Mouse (Mus musculus) spleen, postnatal 4 days (tissue): Measurements from ENCODE around the gene Zfyve28.

Source experiments
- DNase-seq, 2 experiments: peaks; one replicate each; pipeline ENCODE4 v3.0.0; 2022; ENCODE audit warnings: low spot score in 2 of 2

The Zfyve28 gene

DNA sequence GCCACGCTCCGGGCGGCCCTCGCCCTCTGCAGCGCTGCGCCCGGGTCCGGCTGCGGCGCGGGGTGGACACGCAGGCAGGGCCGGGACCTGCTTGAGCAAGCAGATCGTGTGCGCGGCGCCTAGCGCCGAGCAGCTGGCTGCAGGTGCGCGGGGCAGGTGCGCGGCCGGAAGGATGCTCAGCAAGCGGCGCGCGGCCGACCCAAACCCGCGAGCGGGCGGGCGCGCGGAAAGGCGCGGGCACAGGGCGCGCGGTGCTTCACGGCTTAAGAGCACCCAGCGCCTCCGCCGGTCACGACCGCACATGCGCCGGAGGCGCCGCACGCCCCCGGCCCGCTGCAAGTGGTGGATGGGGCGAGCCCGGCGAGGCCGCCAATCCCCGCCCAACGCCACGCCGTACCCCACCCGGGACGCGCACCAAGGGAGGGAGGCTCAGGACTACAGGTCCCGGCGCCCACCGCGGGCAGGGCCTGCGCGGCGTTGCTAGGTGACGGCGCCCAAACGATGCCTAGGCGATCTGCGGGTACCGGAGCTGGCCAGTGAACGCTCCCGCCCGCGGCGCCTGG lies at the start of gene Zfyve28, which contains the start of gene Cfap99:
Gene Zfyve28 (minus strand): TSS at position 296 of the 563 bp plus-strand sequence.
Gene Cfap99 (plus strand): TSS at position 447 of the 563 bp plus-strand sequence.
- DNase-seq, result peak; percentile 21 to 67

DNA sequence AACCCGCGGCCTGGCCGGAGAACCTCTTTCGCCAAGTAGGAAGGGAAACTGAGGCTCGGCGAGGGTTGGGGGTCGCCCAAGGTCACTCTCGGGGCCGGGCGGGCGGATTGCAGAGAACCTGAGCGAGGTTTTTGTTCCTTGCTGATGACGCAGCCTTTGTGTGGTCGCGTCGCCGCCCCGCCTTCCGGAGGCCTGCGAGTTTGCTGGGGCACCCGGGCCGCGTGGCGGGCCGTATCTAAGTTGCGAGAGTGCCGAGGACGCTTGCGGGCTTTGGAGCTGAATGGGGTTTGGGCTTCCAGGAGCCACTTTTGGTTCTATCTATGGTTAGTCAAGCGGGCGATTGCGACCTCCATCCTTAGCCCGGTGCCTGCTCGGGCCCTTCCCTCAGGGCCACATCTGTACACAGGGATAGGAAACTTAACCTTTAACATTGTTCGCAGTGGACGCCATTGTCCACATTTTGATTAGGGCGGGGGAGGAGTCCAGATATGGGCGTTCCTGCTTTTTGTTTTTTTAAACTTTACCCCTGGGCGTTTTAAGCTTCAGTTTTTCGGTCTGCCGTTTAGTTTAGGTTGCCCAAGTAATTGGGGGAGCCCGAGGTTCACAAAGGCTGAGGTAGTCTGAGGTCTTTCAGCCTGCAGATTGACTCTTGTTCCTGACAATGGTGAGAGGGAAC lies 48.7 kb upstream of the Zfyve28 start:
- peak; percentile 73 to 85 for DNase-seq

DNA sequence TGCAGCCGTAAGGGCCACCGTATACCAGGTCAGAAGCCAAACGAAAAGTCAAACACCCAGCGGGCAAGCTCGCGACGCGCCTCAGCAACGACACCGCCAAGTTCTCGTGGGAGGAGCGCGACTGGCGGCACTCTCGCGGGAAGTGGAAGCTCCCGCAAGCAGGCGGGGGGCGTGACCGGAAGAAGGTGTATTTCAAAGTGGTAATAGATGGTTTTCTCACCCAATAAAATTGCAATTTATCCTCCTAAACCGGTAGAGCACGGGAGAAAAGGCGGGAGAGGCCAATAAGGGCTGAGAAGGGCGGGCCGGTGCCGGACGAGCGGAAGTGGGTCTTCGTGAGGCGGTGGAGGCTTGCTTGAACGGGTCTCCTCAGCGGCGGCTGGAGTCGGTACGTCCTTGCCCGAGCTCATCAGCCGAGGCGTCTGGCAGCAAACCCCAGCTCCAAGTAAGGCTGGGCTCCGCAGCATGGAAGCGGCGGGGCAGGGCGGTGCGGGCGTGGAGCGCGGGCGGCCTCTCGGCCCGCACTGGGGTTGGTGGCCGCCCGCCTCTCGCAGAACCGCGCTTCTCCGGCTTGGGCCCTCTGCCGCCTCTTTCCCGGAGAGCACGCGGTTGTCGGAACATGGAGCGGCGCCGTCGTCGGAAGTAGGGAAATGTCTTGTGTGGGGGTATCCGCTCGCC lies 48.0 kb upstream of the Zfyve28 start, which contains the start of gene Rnf4:
Gene Rnf4 (plus strand): TSS at position 193 of the 678 bp plus-strand sequence.
- DNase-seq, result peak; percentile 98 to 99

DNA sequence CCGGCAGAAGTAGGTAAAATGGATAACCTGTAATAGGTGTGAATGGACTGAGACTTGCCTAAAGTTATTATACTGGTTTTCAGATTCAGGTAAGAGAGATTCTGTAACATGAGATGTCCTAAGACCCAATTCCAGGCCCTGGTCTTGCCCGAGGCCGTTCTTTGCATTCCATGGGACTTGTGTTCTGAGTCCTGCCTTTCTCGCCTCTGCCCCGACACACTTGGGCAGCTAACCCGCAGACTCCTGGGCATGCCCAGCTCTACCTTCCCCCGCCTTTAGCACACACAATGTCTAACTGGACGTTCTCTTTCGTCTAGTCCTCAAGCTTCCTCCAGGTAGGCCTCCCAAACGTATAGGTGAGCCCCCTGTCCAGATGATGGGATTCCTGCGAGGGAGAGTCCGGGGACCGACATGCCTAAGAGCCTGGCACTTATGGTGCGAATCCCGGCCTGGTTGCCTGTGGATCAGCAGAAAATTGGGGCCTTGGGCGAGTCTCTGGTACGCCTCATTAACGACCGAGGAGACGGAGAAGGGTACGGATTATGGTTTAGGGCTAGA lies 47.4 kb upstream of the Zfyve28 start:
- no peak for DNase-seq

DNA sequence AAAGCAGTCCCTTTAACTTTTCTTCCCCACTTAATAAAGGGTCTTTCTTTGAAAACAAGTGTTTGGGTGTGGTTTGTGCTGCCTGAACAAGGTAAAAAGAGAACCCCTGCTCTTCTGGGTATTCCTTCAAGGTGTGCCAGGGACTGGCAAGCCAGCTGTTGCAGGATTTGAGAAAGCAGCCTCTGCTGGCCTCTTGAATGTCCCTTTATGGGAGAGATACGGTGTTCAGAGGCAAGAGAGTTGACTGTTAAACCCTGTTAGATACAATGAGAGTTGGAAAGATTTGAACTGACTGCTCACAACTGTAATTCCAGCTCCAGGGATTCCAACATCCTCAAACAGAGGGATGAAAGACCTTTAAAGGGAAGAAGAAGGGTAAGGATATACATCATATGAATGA lies 45.8 kb upstream of the Zfyve28 start:
- no peak for DNase-seq

DNA sequence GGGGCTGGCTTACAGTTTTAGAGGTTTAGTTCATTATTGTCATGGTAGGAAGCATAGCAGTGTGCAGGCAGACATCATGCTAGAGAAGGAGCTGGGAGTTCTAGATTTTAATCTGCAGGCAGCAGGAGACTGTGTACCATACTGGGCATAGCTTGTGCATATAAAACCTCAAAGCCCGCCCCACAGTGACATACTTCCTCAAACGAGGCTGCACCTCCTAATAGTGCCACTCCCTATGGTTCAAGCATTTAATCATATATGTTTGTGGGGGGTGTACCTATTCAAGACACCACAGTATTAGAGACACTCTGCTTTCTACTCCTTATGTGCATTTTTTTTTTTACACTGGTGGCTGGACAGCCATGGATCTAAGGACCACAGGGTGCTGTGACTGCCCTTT lies 41.9 kb upstream of the Zfyve28 start:
- no peak for DNase-seq

DNA sequence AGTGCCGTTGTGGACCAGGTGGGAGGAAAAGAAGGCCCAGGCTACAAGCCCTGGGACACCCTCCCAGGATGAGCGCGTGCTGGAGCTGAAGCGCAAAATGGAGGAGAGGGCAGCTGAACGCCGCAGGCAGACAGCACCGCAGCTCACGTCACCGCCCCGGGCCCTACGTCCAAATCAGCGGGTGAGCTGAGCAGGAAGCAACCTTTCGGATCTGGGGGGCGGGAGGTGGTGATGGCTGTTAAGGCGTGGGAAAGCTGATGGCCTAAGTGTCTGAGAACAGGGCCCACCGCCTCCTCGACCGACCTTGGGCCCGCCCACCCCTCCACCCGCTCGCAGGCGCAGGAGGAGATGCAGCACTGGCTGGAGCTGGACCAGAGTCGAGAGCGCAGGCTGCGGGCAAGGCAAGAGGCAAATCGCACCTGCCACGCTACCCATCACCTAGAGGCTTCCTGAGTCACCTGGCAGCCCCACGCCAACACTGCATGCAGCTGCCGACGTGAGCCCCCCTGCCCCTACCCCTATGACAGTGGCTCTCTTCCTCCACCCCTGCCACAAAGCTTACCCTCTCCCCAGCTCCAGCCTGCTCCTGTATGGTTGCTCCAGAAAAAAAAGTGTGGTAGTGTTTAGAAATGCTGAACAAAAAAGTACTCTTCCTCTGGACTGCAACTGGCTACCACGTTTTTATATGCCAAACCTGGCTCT lies 38.8 kb upstream of the Zfyve28 start:
- no peak for DNase-seq

DNA sequence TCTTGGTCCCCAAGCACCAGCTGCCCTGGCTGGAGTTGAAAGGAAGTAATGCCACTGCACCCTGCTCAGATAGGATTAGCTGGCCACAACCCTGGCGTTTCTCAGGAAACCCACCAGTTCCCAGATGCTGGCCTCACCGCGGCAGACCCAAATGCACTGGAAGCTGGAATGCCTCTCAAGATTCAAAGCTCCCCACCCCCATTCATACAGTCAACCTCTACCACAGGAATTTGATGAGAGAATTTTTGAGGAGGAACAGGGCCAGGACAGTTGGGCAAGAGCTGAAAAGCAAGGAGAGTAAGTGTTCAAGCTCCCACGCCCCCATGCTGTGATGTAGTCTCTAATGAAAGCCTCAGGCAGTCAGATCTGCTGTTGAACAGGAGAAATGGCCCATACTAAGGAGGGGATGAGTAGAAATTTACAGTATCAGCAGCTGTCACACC lies 38.0 kb upstream of the Zfyve28 start:
- DNase-seq, result no peak

DNA sequence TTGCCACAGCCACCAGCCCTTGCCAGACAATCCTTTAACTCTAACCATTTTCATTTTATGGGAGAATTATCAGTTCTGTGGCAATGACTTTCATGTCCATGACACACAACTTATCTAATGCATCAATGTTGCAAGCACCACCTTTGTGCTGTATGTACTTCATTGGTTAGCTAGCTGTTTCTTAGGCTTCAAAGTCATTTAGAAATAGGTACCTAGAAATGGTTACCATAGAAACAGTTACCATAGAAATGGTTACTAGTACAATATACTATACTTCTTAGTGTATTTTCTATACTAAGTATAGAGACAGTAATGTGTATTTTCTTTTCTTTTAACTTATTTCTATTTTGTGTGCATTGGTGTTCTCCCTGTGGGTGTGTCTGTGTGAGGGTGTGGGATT lies 37.0 kb upstream of the Zfyve28 start:
- DNase-seq, result no peak

DNA sequence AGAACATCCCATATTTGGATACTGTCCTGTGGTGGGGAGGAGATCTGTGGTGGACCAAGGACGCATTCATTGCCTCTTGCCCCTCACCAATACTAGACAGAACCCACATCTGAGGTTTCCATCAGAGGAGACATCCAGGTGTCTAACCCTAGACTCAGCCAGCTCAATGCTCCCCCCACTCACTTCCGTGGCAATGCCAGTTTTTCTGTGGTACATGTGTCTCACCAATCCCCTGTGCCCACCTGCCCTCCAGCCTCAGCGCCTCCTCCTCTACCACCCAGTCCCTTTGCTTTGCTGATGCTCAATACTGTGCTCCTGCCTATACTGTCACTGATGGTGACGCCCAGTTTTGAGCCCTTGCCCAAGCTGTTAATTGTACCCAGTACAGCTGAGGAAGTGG lies 33.0 kb upstream of the Zfyve28 start:
- no peak for DNase-seq

DNA sequence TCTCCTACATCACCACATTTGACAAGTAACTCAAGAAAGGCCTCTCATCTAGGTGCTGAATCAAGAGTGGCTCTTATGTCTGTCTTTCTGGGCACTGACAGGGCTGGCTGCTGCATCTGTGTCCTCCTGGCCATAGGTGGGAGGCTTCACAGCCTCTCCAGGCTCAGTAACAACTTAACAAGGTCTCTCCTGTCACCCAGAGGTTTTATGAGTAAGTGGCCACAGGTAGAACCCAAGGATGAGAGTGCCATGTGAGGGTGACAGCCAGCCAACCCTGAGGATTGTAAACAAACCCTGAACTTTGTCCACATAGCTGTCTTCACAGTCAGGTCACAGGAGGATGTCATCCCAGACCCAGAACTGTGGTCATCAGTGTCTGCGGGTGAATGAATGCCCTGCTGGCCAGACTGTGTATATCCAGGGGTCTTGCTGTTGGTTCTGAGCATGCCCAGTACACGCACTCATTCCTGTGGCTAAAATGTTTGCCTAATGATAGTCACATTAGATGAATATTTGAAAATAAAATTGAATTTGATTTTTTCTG lies 31.3 kb upstream of the Zfyve28 start:
- DNase-seq, result no peak

DNA sequence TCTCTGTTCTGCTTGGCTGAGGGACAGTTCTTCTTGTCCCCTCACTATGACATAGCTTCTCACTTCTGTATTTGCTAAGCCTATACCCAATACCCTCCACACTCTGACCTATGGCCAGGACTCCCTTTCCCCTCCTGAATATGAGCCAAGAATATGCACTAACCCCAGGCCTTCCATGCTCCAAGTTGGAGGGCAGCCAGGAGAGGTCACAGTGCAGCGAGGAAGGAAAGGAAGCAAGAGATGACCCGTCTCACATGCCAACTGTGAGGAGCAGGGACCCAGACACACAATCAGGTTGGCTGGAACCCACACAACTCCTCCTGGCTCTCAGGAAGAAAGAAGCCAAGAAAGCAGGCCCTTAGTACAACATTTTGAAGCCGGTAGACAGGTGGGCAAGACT lies 20.8 kb upstream of the Zfyve28 start:
- no peak for DNase-seq

DNA sequence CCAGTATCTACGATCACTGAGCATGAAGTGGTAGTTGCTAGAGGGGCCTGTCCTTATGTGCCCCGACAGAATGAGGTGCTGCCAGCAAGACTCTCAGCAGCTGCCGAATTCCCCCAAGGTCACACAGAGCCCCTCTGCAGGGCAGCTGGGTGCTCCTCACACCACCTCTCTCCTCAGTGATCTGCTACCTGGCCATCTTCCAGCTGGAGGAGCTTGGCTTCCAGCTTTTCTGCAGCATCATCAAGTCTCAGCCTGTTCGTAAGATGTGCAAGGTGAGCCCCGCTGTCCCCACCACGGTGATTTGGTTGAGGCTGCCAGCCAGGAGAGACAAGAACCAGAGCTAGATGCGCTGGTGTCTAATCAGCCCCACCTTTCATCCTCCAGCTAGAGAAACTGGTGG lies 14.1 kb upstream of the Zfyve28 start:
- DNase-seq, result no peak

DNA sequence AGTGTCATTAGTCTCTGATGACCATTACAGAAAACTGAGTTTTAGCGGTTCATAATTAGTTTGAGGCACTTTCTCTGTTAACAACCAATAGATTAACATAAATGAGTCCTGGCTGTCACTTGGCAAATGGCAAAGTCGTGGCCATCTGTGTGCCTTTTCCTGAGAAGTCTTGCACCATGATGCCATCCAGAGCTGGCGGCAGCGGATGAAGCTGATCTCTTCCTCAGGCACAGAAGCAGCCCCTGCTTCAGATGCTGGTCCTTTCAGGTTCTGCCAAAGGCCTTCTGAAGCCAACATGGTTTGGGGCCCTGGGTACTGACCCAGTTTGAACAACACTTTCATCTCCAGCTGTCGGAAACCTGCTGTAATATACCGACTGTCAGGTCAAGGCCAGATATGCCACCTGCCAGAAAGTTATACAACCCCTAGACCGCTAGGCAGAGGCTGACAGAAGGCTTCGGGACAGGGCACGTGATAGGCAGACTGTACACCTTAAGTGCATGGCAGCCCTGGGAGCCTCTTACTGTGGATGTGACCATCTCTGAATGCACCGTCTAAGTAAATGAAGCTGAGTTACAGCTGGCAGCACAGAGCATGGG lies 10.8 kb upstream of the Zfyve28 start:
- no peak for DNase-seq

DNA sequence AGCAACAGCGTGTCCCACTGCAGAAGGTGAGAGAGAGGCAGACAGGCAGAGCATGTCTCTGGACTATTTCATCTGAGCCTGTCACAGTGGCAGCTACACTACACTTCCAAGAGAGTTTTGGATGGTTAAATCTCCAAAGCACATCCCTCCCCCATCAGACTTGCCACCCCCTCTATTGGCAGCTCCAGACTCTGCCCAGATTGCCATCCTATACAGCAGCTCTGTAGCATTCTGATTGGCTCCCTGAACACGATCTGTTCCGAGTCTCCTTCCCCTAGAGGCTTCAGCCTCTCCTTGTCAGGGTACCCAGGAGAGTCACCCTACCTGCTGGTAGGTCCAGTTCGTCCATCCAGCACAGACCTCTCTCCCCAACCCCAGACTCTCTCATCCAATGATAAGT lies 9.8 kb upstream of the Zfyve28 start:
- DNase-seq, result no peak

DNA sequence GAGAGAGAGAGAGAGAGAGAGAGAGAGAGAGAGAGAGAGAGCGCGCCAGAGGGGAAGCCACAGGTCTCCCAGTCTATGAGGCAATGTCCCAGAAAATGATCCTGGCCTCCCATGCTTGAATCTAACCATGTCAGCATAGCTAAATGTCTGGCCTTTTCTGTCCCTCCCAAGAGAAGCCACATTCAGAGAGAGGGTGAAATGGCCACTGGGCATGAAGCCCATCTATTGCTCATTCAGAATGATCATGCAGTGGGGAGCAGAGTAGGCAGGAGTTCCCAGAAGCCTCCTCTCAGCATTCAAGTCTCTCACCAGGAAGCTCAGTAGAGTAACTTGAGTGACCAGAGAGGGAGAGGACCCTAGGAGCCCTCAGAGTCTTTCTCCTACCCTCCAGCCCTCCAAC lies 6.9 kb upstream of the Zfyve28 start:
- no peak for DNase-seq

DNA sequence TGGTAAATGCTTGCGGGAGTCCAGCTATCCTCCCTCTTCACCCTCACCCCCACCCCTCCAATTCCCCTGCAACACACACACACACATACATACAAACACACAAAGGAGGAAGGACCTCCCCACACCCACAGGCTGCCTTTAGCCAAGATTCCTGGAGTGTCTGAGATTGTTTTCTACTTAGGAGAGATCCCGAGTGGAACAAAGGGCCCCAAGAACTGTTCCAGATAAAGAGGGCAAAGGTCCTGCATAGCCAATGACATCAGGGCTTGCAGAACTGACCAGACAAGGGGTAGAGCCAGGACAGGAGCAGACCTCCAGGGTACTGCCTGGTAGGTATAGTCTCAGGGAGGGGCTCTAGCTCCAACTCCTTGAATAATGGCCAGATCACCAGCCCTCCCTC lies 6.4 kb upstream of the Zfyve28 start:
- no peak for DNase-seq

DNA sequence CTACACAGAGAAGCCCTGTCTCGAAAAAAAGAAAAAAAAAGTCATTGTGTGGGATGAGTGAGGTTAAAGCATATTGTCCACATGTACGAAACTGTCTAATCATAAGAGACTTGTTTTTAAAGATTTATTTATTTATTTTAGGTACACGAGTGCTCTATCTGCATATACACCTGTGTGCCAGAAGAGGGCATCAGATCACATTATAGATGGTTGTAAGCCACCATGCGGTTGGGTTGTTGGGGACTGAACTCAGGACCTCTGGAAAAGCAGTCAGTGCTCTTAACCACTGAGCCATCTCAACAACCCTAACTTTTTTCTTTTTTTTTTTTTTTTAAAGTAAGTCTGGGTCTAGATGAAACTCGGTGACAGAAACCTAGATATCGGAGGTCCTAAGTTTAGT lies 5.1 kb upstream of the Zfyve28 start:
- DNase-seq, result no peak

DNA sequence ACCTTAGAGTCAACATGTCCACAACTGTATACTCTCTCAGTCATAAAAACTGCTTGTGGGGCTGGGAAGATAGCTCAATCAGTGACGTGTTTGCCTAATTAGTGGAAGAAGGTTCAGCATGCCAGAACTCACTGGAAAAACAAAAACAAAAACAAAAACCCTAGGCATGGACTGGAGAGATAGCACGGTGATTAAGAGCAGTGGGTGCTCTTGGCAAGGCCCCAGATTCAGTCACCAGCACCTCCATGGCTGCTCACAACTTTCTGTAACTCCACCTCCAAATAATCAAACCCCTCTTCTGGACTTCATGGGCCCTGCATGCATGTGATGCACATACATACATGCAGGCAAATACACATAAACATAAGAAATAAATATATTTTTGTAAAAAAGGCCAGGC lies 1.0 kb upstream of the Zfyve28 start:
- DNase-seq, result no peak

DNA sequence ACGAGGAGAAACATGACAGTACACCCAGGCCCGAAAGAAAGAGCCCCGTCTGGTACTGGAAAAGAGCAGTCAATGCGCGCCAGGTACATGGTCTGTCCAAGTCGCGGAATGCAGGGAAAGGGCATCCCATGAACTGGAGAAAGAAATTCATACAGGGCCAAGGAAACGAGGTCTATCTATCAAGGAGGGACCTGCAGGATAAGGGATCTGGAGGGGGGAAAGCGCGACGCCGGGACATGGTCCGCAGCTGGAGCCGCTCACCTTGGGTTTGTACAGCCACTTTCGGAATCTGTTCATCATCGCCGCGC lies 457 bp downstream of the Zfyve28 start:
- DNase-seq, result no peak

DNA sequence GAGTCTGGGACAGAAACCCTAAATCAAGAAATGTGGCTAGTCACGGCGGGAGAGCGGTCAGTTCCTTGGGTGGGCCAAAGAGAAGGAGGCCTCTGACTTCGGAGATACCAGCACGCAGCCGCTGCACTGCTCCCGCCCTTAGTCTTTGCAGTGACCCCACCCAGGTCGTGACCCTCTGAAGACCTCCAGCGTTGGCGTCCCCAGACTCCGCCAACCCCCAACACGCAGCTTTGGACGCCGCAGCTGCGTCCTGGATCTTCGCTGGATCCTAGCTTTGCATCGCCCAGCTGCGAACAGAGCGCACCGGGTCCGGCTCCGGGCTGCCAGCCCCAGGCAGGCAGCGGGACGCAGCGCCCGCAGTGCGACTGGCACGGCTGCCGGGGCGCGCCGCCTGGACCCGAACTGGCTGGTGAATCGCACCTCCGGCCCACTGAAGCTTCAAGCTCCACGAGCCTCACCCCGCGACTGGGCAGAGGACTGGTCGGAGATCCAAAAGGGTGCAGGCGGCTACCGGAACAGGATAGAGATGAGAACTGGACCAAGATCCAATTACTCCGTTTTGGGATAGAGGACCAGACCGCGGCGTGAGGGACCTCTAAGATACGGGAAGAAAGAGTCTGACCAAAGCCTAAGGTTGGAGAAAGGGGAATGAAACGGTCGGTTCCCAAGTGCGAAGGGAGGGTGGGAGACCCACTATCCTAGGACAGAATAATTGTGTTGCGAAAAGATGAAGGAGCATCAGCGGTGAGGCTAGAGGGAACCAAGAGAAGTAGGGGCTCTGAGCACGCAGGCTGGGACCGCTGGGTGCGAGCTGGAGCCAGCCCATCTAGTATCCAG lies 1.0 kb downstream of the Zfyve28 start:
- no peak for DNase-seq
